Mouse (Mus musculus): ENCODE measurements at regions not wholly inside any gene's neighbourhood (a gene's known extent, or its start where the extent isn't known, plus 50 kb on each side); places are given as distances from the start of the nearest gene placed in this dataset.

GRCm38 (mm10) chr13:69867296-69868065 lies 65.3 kb downstream of the Med10 start:
- DNase-seq (ENCODE audit: extremely low read depth, low read depth, low spot score), result no peak
- WGBS, result 78% methylated on average over 15 of the region's 15 CpGs

DNA sequence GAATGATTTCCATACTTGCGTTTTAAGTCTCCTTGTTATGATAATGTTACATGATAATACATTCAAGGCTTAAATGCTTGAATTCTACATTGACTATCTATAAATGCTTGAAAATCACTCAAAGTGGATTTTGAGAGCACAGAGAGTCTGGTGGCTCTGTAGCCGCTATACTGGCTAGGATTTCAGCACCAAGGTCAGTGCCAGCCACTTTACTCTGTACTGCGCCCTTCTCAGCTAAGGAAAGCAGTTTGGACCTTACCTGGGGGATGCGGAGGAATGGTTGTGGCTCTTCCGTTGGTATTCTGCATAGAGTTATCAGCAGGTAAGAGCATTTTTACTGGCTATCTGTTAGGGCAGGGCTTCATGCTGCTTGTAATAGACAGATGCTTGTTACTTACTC lies 94.3 kb downstream of the Med10 start:
- Histone ChIP-seq H3K36me3 (ENCODE audit: control insufficient read depth, insufficient read depth, low read length) (no peaks in the 10 kb centered on the region), H3K79me2 (ENCODE audit: control insufficient read depth, insufficient read depth, low read length) (no peaks in the 10 kb centered on the region), H3K27ac (replicated peaks; ENCODE audit: insufficient read depth, low read depth, low read length) (no peak overlapping the region), H3K4me1 (ENCODE audit: control insufficient read depth, insufficient read depth, low read length) (no peaks in the 10 kb centered on the region), H3K9ac (ENCODE audit: low read depth, low read length) (no peak overlapping the region), H3K4me3 (ENCODE audit: insufficient read depth, low read depth, low read length) (no peak overlapping the region), H3K27me3 (ENCODE audit: control insufficient read depth, insufficient read depth, low read length) (no peaks in the 10 kb centered on the region)
- TF ChIP-seq POLR2A (IDR thresholded peaks at IDR 0.05; ENCODE audit: extremely low read depth, insufficient read depth, low read length) (no peak), CTCF (IDR thresholded peaks at IDR 0.05; ENCODE audit: low read depth, low read length) (no peak)
- no peak for DNase-seq (ENCODE audit: extremely low read depth, low read depth, low spot score)
- 20% methylated on average over 5 of the region's 5 CpGs for WGBS

More at GRCm38 (mm10) chr13:69867296-69868065, 65.3 kb downstream of the Med10 start:
- no peaks in the 10 kb centered on the region for H3K27me3 ChIP-seq (ENCODE audit: control insufficient read depth, insufficient read depth, low read length)
- no peak for TF ChIP-seq POLR2A (IDR thresholded peaks at IDR 0.05; ENCODE audit: extremely low read depth, insufficient read depth, low read length)
- TF ChIP-seq CTCF (IDR thresholded peaks at IDR 0.05; ENCODE audit: low read depth, low read length), result no peak
- no peak overlapping the region for H3K27ac ChIP-seq (replicated peaks; ENCODE audit: insufficient read depth, low read depth, low read length)
- H3K4me3 ChIP-seq (ENCODE audit: insufficient read depth, low read depth, low read length), result no peak overlapping the region
- H3K9ac ChIP-seq (ENCODE audit: low read depth, low read length), result no peak overlapping the region
- H3K36me3 ChIP-seq (ENCODE audit: control insufficient read depth, insufficient read depth, low read length), result no peaks in the 10 kb centered on the region
- H3K79me2 ChIP-seq (ENCODE audit: control insufficient read depth, insufficient read depth, low read length), result no peaks in the 10 kb centered on the region
- no peaks in the 10 kb centered on the region for H3K4me1 ChIP-seq (ENCODE audit: control insufficient read depth, insufficient read depth, low read length)

DNA sequence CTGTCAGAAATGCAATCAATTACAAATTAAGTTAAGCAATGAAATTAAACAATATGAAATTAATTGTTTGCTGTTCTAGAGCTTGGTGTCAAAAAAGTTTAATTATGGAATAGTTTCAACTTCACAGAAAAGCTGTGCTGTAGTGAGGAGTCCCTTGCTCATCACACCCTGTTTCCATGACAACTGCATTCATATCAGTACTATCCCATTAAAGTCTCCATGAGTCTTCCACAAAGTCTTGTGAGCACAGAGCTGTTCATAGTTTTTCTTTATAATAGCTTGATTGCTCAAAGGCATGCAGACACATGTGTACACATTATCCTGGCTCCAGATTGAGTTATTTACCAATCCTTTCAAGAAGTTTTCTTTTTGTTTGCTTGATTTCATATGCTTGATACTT lies 98.9 kb downstream of the Med10 start:
- Histone ChIP-seq H3K27ac (replicated peaks; ENCODE audit: insufficient read depth, low read depth, low read length) (no peak overlapping the region), H3K27me3 (ENCODE audit: control insufficient read depth, insufficient read depth, low read length) (no peaks in the 10 kb centered on the region), H3K36me3 (ENCODE audit: control insufficient read depth, insufficient read depth, low read length) (no peaks in the 10 kb centered on the region), H3K4me1 (ENCODE audit: control insufficient read depth, insufficient read depth, low read length) (no peaks in the 10 kb centered on the region), H3K9ac (ENCODE audit: low read depth, low read length) (no peak overlapping the region), H3K4me3 (ENCODE audit: insufficient read depth, low read depth, low read length) (no peak overlapping the region), H3K79me2 (ENCODE audit: control insufficient read depth, insufficient read depth, low read length) (no peaks in the 10 kb centered on the region)
- no peak for DNase-seq (ENCODE audit: extremely low read depth, low read depth, low spot score)
- TF ChIP-seq POLR2A (IDR thresholded peaks at IDR 0.05; ENCODE audit: extremely low read depth, insufficient read depth, low read length) (no peak), CTCF (IDR thresholded peaks at IDR 0.05; ENCODE audit: low read depth, low read length) (no peak)

GRCm38 (mm10) chr13:69906802-69907537 lies 104.8 kb downstream of the Med10 start:
- Histone ChIP-seq H3K79me2 (ENCODE audit: control insufficient read depth, insufficient read depth, low read length) (no peaks in the 10 kb centered on the region), H3K9ac (ENCODE audit: low read depth, low read length) (no peak overlapping the region), H3K27ac (replicated peaks; ENCODE audit: insufficient read depth, low read depth, low read length) (no peak overlapping the region), H3K4me1 (ENCODE audit: control insufficient read depth, insufficient read depth, low read length) (no peaks in the 10 kb centered on the region), H3K4me3 (ENCODE audit: insufficient read depth, low read depth, low read length) (no peak overlapping the region), H3K27me3 (ENCODE audit: control insufficient read depth, insufficient read depth, low read length) (no peaks in the 10 kb centered on the region), H3K36me3 (ENCODE audit: control insufficient read depth, insufficient read depth, low read length) (no peaks in the 10 kb centered on the region)
- no peak for DNase-seq (ENCODE audit: extremely low read depth, low read depth, low spot score)
- no peak for TF ChIP-seq CTCF (IDR thresholded peaks at IDR 0.05; ENCODE audit: low read depth, low read length)
- no peak for TF ChIP-seq POLR2A (IDR thresholded peaks at IDR 0.05; ENCODE audit: extremely low read depth, insufficient read depth, low read length)
- WGBS, result 73% methylated on average over 15 of the region's 15 CpGs

DNA sequence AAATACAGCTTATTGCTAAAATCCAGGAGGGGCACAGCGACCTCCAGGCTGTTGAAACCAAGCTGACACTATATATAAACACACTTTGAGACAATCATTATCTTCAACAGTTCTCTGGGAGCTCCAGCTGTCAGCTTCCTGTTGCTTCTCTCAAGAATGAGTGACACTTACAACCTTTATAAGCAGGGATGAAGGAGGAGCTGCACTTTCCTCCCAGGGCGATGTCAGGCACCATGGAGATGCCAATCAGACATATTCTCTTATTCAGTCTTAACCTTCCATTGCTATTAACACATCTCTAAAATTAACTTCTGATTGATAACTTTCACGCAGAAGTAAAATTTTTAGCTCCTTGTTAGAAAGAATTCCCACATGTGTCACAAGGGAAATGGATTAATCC lies 113.6 kb downstream of the Med10 start:
- no peak for TF ChIP-seq POLR2A (IDR thresholded peaks at IDR 0.05; ENCODE audit: extremely low read depth, insufficient read depth, low read length)
- no peak for TF ChIP-seq CTCF (IDR thresholded peaks at IDR 0.05; ENCODE audit: low read depth, low read length)
- DNase-seq (ENCODE audit: extremely low read depth, low read depth, low spot score), result no peak
- H3K36me3 ChIP-seq (ENCODE audit: control insufficient read depth, insufficient read depth, low read length), result no peaks in the 10 kb centered on the region
- no peak overlapping the region for H3K4me3 ChIP-seq (ENCODE audit: insufficient read depth, low read depth, low read length)
- no peaks in the 10 kb centered on the region for H3K27me3 ChIP-seq (ENCODE audit: control insufficient read depth, insufficient read depth, low read length)
- no peak overlapping the region for H3K27ac ChIP-seq (replicated peaks; ENCODE audit: insufficient read depth, low read depth, low read length)
- WGBS, result 63% methylated on average over 3 of the region's 3 CpGs
- no peak overlapping the region for H3K9ac ChIP-seq (ENCODE audit: low read depth, low read length)
- H3K79me2 ChIP-seq (ENCODE audit: control insufficient read depth, insufficient read depth, low read length), result no peaks in the 10 kb centered on the region
- no peaks in the 10 kb centered on the region for H3K4me1 ChIP-seq (ENCODE audit: control insufficient read depth, insufficient read depth, low read length)

All from liver, adult 2 months (tissue).